Mouse (Mus musculus) liver, embryonic 11.5 days (tissue): ENCODE data around the gene Glis3. TPM values are rescaled to one million over a fixed set of nuclear protein-coding genes. Genes with fewer than 3 reads are reported as not detected.

ENCODE experiments used
- ATAC-seq: fragments of 200-750 bp; cut with Nextera tagmentation; replicated peaks from 2 replicates; pipeline ENCODE4 v1.8.0; 2017; ENCODE audit warnings: moderate number of reproducible peaks, mild to moderate bottlenecking, moderate TSS enrichment, moderate library complexity; ENCODE audit not compliant: low FRiP score
- DNase-seq: peaks from one replicate; pipeline ENCODE4 v3.0.0-alpha.2; 2017; ENCODE audit warnings: low spot score
- H3K27ac ChIP-seq: fragments of 300-500 bp; sonication (generic); 2 replicates; pipeline ENCODE4 v1.5.1; 2014; ENCODE audit warnings: mild to moderate bottlenecking, low read depth, low read length, control low read depth
- H3K27me3 ChIP-seq: fragments of 300-500 bp; sonication (generic); replicated peaks from 2 replicates; pipeline ENCODE4 v1.6.1; 2014; ENCODE audit warnings: low read length, mixed read lengths; ENCODE audit not compliant: control insufficient read depth, insufficient read depth
- H3K36me3 ChIP-seq: fragments of 300-500 bp; sonication (generic); 2 replicates; pipeline ENCODE4 v1.6.1; 2014; ENCODE audit warnings: mild to moderate bottlenecking, low read length, moderate library complexity, mixed read lengths; ENCODE audit not compliant: control insufficient read depth, insufficient read depth
- H3K4me1 ChIP-seq: fragments of 300-500 bp; sonication (generic); replicated peaks from 2 replicates; pipeline ENCODE4 v1.6.1; 2014; ENCODE audit warnings: low read length, mixed read lengths; ENCODE audit not compliant: control insufficient read depth, insufficient read depth
- H3K4me2 ChIP-seq: fragments of 300-500 bp; sonication (generic); 2 replicates; pipeline ENCODE4 v1.6.1; 2014; ENCODE audit warnings: mild to moderate bottlenecking, control low read depth, moderate library complexity
- H3K4me3 ChIP-seq: fragments of 300-500 bp; sonication (generic); 2 replicates; pipeline ENCODE4 v1.5.1; 2014; ENCODE audit warnings: low read depth, low read length, control low read depth
- H3K9ac ChIP-seq: fragments of 300-500 bp; sonication (generic); 2 replicates; pipeline ENCODE4 v1.6.1; 2014; ENCODE audit warnings: low read depth, low read length, control low read depth
- H3K9me3 ChIP-seq: fragments of 300-500 bp; sonication (generic); 2 replicates; pipeline ENCODE4 v1.6.1; 2016; ENCODE audit warnings: low read length, inconsistent platforms, mixed read lengths; ENCODE audit not compliant: control insufficient read depth
- WGBS: fragments of 180-500 bp; shearing (Covaris S2); extraction: QIAGEN DNeasy Blood & Tissue Kit; methylation state at CpG from one replicate; pipeline ENCODE4 v1.1.7; 2014; 5-methylcytosine and 5-hydroxymethylcytosine counted together
- polyA plus RNA-seq: library from polyadenylated mRNA; unstranded; fragments of >200 nt; fragmentation: Nextera tagmentation; extraction: Ambion mirVana; gene quantifications from 2 replicates; pipeline ENCODE4 v1.2.1, GENCODE M21; 2014

Gene Glis3
- polyA plus RNA-seq, 1 experiment from 2014 or later = 0.47 TPM

GRCm38 (mm10) chr19:28516487-28516886 lies 163.4 kb downstream of the Glis3 start:
- no peaks in the 10 kb centered on the region for H3K9me3 ChIP-seq
- H3K9ac ChIP-seq = no peak overlapping the region
- H3K27ac ChIP-seq = no peak overlapping the region
- DNase-seq (no peak), ATAC-seq (no peak)
- H3K4me2 ChIP-seq = no peak overlapping the region
- H3K27me3 ChIP-seq = no peaks in the 10 kb centered on the region
- WGBS = 83% methylated on average over 6 of the region's 6 CpGs
- H3K4me3 ChIP-seq = no peak overlapping the region
- no peaks in the 10 kb centered on the region for H3K36me3 ChIP-seq
- no peaks in the 10 kb centered on the region; the same call in 1 of the 2 replicates for H3K4me1 ChIP-seq

GRCm38 (mm10) chr19:28512475-28512874 lies 167.4 kb downstream of the Glis3 start:
- Histone ChIP-seq H3K4me2 (no peak overlapping the region), H3K27ac (no peak overlapping the region), H3K9ac (no peak overlapping the region), H3K9me3 (no peaks in the 10 kb centered on the region), H3K36me3 (no peaks in the 10 kb centered on the region), H3K4me3 (no peak overlapping the region), H3K4me1 (no peaks in the 10 kb centered on the region), H3K27me3 (no peaks in the 10 kb centered on the region)
- DNase-seq = no peak
- 82% methylated on average over 11 of the region's 11 CpGs for WGBS
- ATAC-seq = no peak

- Histone ChIP-seq H3K4me3 (no peak overlapping the region), H3K27ac (no peak overlapping the region), H3K9ac (no peak overlapping the region), H3K4me1 (no peaks in the 10 kb centered on the region), H3K27me3 (no peaks in the 10 kb centered on the region), H3K36me3 (no peaks in the 10 kb centered on the region), H3K4me2 (no peak overlapping the region), H3K9me3 (no peaks in the 10 kb centered on the region)
- DNase-seq (no peak), ATAC-seq (no peak)
- WGBS = 89% methylated on average over 1 of the region's 1 CpGs
Observed at GRCm38 (mm10) chr19:28511910-28512309, 168.0 kb downstream of the Glis3 start.

GRCm38 (mm10) chr19:28505376-28505775 lies 174.5 kb downstream of the Glis3 start:
- 59% methylated on average over 6 of the region's 6 CpGs for WGBS
- H3K9ac ChIP-seq = no peak overlapping the region
- H3K27ac ChIP-seq = no peak overlapping the region
- H3K27me3 ChIP-seq = no peaks in the 10 kb centered on the region
- H3K4me1 ChIP-seq = no peaks in the 10 kb centered on the region
- no peak overlapping the region for H3K4me2 ChIP-seq
- H3K9me3 ChIP-seq = no peaks in the 10 kb centered on the region
- no peak for ATAC-seq
- no peaks in the 10 kb centered on the region for H3K36me3 ChIP-seq
- DNase-seq = no peak
- no peak overlapping the region for H3K4me3 ChIP-seq

- H3K9me3 ChIP-seq = no peaks in the 10 kb centered on the region
- DNase-seq (no peak), ATAC-seq (no peak)
- H3K36me3 ChIP-seq = no peaks in the 10 kb centered on the region
- H3K9ac ChIP-seq = no peak overlapping the region
- 63% methylated on average over 12 of the region's 12 CpGs for WGBS
- no peak overlapping the region for H3K4me2 ChIP-seq
- no peaks in the 10 kb centered on the region for H3K4me1 ChIP-seq
- H3K27ac ChIP-seq = no peak overlapping the region
- H3K4me3 ChIP-seq = no peak overlapping the region
- H3K27me3 ChIP-seq = no peaks in the 10 kb centered on the region
Observed at GRCm38 (mm10) chr19:28503011-28503410, 176.9 kb downstream of the Glis3 start.

GRCm38 (mm10) chr19:28500975-28501374 lies 178.9 kb downstream of the Glis3 start:
- H3K9me3 ChIP-seq = no peaks in the 10 kb centered on the region
- ATAC-seq (no peak), DNase-seq (no peak)
- no peaks in the 10 kb centered on the region for H3K4me1 ChIP-seq
- no peaks in the 10 kb centered on the region for H3K27me3 ChIP-seq
- 85% methylated on average over 9 of the region's 9 CpGs for WGBS
- no peak overlapping the region for H3K4me3 ChIP-seq
- no peaks in the 10 kb centered on the region for H3K36me3 ChIP-seq
- H3K4me2 ChIP-seq = no peak overlapping the region
- no peak overlapping the region for H3K9ac ChIP-seq
- H3K27ac ChIP-seq = no peak overlapping the region

GRCm38 (mm10) chr19:28500505-28500904 lies 179.4 kb downstream of the Glis3 start:
- Histone ChIP-seq H3K9me3 (no peaks in the 10 kb centered on the region), H3K27me3 (no peaks in the 10 kb centered on the region), H3K27ac (no peak overlapping the region), H3K9ac (no peak overlapping the region), H3K4me3 (no peak overlapping the region), H3K4me2 (no peak overlapping the region), H3K36me3 (no peaks in the 10 kb centered on the region), H3K4me1 (no peaks in the 10 kb centered on the region)
- WGBS = 91% methylated on average over 14 of the region's 14 CpGs
- DNase-seq (no peak), ATAC-seq (no peak)

- Histone ChIP-seq H3K4me1 (no peaks in the 10 kb centered on the region), H3K27ac (no peak overlapping the region), H3K9me3 (no peaks in the 10 kb centered on the region), H3K27me3 (no peaks in the 10 kb centered on the region), H3K4me2 (no peak overlapping the region), H3K9ac (no peak overlapping the region), H3K4me3 (no peak overlapping the region), H3K36me3 (no peaks in the 10 kb centered on the region)
- ATAC-seq (no peak), DNase-seq (no peak)
- WGBS = 88% methylated on average over 5 of the region's 5 CpGs
Observed at GRCm38 (mm10) chr19:28499786-28500185, 180.1 kb downstream of the Glis3 start.

GRCm38 (mm10) chr19:28495926-28496325 lies 184.0 kb downstream of the Glis3 start:
- Histone ChIP-seq H3K4me2 (no peak overlapping the region), H3K27ac (no peak overlapping the region), H3K4me3 (no peak overlapping the region), H3K4me1 (no peaks in the 10 kb centered on the region), H3K9me3 (no peaks in the 10 kb centered on the region), H3K9ac (no peak overlapping the region), H3K27me3 (no peaks in the 10 kb centered on the region), H3K36me3 (no peaks in the 10 kb centered on the region)
- WGBS = 82% methylated on average over 6 of the region's 6 CpGs
- no peak for DNase-seq
- no peak for ATAC-seq
